Mouse (Mus musculus) stomach, postnatal 0 days (tissue): ENCODE data around the gene P2rx5.

Source experiments
- CTCF ChIP-seq: IDR thresholded peaks from 2 replicates; pipeline ENCODE4 v1.5.1; 2016; ENCODE audit warnings: antibody characterized with exemption, low read depth, mild to moderate bottlenecking, moderate library complexity
- EP300 ChIP-seq: optimal IDR thresholded peaks from 2 replicates; pipeline ENCODE3; 2016; ENCODE audit warnings: antibody characterized with exemption

DNA sequence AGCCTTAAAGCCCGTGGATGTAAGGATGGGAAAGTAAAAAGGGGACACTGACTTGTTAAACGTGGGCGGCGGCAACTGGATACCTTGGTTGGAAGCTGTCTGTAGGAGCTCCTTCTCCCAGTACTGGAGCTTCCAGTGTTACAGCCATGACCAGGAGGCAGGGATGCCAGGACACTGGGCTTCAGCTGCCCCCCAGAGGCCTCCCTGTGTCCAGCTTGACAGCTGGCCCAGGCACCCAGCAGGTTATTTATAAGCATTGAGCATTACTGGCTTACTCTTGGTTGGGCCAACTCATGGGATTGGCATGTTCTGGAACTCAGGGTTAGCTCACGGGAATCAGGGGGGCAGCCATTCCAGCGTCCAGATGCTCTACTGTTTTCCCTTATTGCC is 585 bp downstream of the P2rx5 start:
- TF ChIP-seq CTCF = no peak
- TF ChIP-seq EP300 = no peak
